Mouse (Mus musculus) E14TG2a.4 (cell line): Measurements from ENCODE around the gene Ddx1.

ENCODE experiments used
- H3K27me3 ChIP-seq: 2 replicates; pipeline ENCODE4 v1.6.1; 2014; ENCODE audit warnings: low read length, control low read depth; ENCODE audit not compliant: insufficient read depth
- H3K36me3 ChIP-seq: 2 replicates; pipeline ENCODE4 v1.6.1; 2014; ENCODE audit warnings: low read length, control low read depth; ENCODE audit not compliant: insufficient read depth
- H3K4me1 ChIP-seq: replicated peaks from 2 replicates; pipeline ENCODE4 v1.6.1; 2014; ENCODE audit warnings: low read depth, low read length, control low read depth
- H3K4me3 ChIP-seq: replicated peaks from 2 replicates; pipeline ENCODE4 v1.5.1; 2014; ENCODE audit warnings: mild to moderate bottlenecking, low read length
- H3K9me3 ChIP-seq: 2 replicates; pipeline ENCODE4 v1.6.1; 2014; ENCODE audit warnings: low read length, control low read depth
- CTCF ChIP-seq: conservative IDR thresholded peaks from 2 replicates; pipeline ENCODE4 v1.5.1; 2014; ENCODE audit warnings: low read length
- NANOG ChIP-seq: IDR thresholded peaks from 2 replicates; pipeline ENCODE4 v1.6.1; 2014; ENCODE audit warnings: borderline replicate concordance, low read length, mixed read lengths
- POU5F1 ChIP-seq: IDR thresholded peaks from 2 replicates; pipeline ENCODE4 v1.6.1; 2014; ENCODE audit warnings: low read length, borderline replicate concordance

Ddx1 gene

GRCm38 (mm10) chr12:13209692-13210377 lies 39.2 kb downstream of the Ddx1 start:
- no peaks in the 10 kb centered on the region for H3K36me3 ChIP-seq
- H3K4me3 ChIP-seq = no peak overlapping the region; the same call in 1 of the 2 replicates
- no peak for TF ChIP-seq POU5F1
- no peak for TF ChIP-seq NANOG
- no peak for TF ChIP-seq CTCF

GRCm38 (mm10) chr12:13208983-13209451 lies 40.0 kb downstream of the Ddx1 start:
- peaks cover 25% of the 10 kb centered on the region for H3K27me3 ChIP-seq
- H3K4me3 ChIP-seq = peak overlapping the region; percentile 43
- H3K9me3 ChIP-seq = no peaks in the 10 kb centered on the region
- peaks cover 41% of the 10 kb centered on the region for H3K4me1 ChIP-seq
- H3K36me3 ChIP-seq = no peaks in the 10 kb centered on the region
- no peak for TF ChIP-seq NANOG
- TF ChIP-seq POU5F1 = no peak
- no peak for TF ChIP-seq CTCF

More at GRCm38 (mm10) chr12:13209692-13210377, 39.2 kb downstream of the Ddx1 start:
- Histone ChIP-seq H3K9me3 (no peaks in the 10 kb centered on the region), H3K4me1 (peaks cover 47% of the 10 kb centered on the region), H3K27me3 (peaks cover 25% of the 10 kb centered on the region)

GRCm38 (mm10) chr12:13208517-13208916 lies 40.5 kb downstream of the Ddx1 start:
- Histone ChIP-seq H3K9me3 (no peaks in the 10 kb centered on the region), H3K36me3 (no peaks in the 10 kb centered on the region), H3K27me3 (peaks cover 25% of the 10 kb centered on the region), H3K4me1 (peaks cover 41% of the 10 kb centered on the region), H3K4me3 (no peak overlapping the region)
- TF ChIP-seq NANOG (peak; percentile 84), CTCF (no peak)

DNA sequence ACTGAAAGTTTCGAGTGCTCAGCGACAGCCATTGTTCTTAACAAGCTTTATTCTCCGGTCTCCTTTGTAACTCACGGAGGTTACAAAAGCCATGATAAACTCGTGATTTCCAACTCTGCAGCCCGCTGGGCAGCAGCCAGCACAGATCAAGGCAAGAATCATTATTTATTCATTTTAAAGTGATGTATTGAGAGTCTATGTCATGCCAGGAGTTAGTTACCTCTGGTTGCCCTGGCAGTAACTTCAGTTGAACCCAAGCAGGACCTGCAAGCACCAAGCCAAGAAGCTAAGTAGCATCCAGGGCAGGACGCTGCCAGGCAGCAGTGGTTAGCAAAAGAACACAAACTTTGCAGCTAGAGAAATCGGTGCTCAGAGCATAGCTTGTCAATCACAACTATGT lies 41.9 kb downstream of the Ddx1 start:
- no peak for TF ChIP-seq NANOG
- no peak for TF ChIP-seq CTCF
- TF ChIP-seq POU5F1 = no peak
- Histone ChIP-seq H3K4me1 (peaks cover 34% of the 10 kb centered on the region), H3K36me3 (no peaks in the 10 kb centered on the region), H3K27me3 (peaks cover 22% of the 10 kb centered on the region), H3K4me3 (no peak overlapping the region), H3K9me3 (no peaks in the 10 kb centered on the region)

DNA sequence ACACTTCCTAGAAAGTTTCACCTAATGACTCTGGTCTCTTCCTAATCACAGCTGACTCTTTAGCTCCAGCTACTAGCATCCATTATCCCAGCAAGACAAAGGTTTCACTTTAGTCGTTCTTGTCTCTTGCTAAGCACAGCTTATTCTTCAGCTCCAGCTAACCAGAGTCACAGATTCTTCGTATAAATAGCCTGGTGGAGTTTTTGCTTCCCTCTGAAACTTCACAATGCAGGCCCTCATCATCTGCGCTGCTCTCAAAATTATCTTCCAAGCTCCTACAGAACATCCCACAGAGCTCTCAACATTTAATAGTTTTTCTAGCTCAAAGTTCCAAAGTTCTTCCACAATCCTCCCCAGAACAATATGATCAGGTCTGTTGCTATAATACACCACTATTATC lies 43.3 kb downstream of the Ddx1 start:
- no peaks in the 10 kb centered on the region for H3K9me3 ChIP-seq
- H3K4me3 ChIP-seq = no peak overlapping the region
- TF ChIP-seq CTCF (no peak), POU5F1 (no peak), NANOG (no peak)
- H3K36me3 ChIP-seq = no peaks in the 10 kb centered on the region
- H3K27me3 ChIP-seq = peaks cover 19% of the 10 kb centered on the region
- H3K4me1 ChIP-seq = peaks cover 30% of the 10 kb centered on the region

DNA sequence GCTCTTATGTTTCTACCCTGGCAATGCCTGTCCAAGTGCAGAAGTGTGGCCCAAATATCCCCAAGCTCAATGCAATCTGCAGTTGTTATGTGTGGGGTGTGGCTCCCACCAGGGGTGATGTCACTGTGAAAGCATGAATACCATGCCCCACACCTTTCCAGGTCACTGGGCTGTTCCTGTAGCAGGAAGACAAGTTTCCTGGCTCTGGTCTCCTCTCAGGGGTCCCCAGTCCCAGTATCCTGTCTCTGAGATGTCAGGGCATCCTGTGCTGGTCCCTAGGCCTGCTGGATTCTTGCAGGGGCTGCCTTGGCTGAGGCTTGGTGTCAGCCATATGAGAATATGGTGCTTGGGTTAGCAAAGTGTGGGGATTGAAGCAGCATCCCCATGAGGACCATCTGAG lies 46.7 kb downstream of the Ddx1 start:
- H3K4me1 ChIP-seq = no peaks in the 10 kb centered on the region
- peaks cover 7% of the 10 kb centered on the region; the same call in 1 of the 2 replicates for H3K27me3 ChIP-seq
- no peaks in the 10 kb centered on the region for H3K9me3 ChIP-seq
- no peaks in the 10 kb centered on the region for H3K36me3 ChIP-seq
- no peak overlapping the region for H3K4me3 ChIP-seq
- TF ChIP-seq POU5F1 = no peak
- TF ChIP-seq CTCF = no peak
- no peak for TF ChIP-seq NANOG

DNA sequence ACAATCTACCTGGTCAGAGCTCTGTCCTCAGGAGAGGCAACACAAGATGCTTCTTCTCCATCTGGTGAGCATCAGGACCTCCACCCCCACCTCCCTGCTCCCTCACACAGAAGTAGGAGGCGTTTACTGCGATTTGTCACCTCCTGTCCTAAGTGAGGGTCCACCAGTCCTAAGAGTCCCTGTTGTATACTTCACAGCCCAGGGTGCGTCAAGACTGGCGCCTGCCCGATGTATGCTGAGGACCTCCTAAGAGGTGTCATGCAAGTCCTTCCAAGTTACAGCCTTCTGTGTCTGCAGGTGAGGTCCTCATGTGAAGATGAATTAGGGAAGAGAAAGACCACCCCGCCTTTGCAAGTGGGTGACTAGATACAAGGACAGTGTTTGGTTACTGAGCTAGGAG lies 48.4 kb downstream of the Ddx1 start:
- no peaks in the 10 kb centered on the region for H3K9me3 ChIP-seq
- TF ChIP-seq POU5F1 = no peak
- no peak for TF ChIP-seq CTCF
- TF ChIP-seq NANOG = no peak
- H3K36me3 ChIP-seq = no peaks in the 10 kb centered on the region
- no peak overlapping the region for H3K4me3 ChIP-seq
- H3K27me3 ChIP-seq = peaks cover 7% of the 10 kb centered on the region; the same call in 1 of the 2 replicates
- H3K4me1 ChIP-seq = no peaks in the 10 kb centered on the region

- no peak for TF ChIP-seq POU5F1
- TF ChIP-seq NANOG = no peak
- no peak for TF ChIP-seq CTCF
- Histone ChIP-seq H3K9me3 (no peaks in the 10 kb centered on the region), H3K27me3 (peaks cover 7% of the 10 kb centered on the region; the same call in 1 of the 2 replicates), H3K4me3 (no peak overlapping the region), H3K4me1 (no peaks in the 10 kb centered on the region), H3K36me3 (no peaks in the 10 kb centered on the region)
Observed at GRCm38 (mm10) chr12:13199338-13200301, 49.4 kb downstream of the Ddx1 start.

GRCm38 (mm10) chr12:13198157-13198556 lies 50.9 kb downstream of the Ddx1 start:
- H3K9me3 ChIP-seq = no peaks in the 10 kb centered on the region
- no peak overlapping the region for H3K4me3 ChIP-seq
- no peaks in the 10 kb centered on the region for H3K4me1 ChIP-seq
- peaks cover 7% of the 10 kb centered on the region; the same call in 1 of the 2 replicates for H3K27me3 ChIP-seq
- TF ChIP-seq CTCF = no peak
- H3K36me3 ChIP-seq = no peaks in the 10 kb centered on the region
